Mouse (Mus musculus) adrenal gland (tissue): Measurements from ENCODE around the gene Ube2v1.

Experiments
- intact Hi-C: fragments of 180-260 bp; cut with DNase I; formaldehyde crosslinking; loops from one replicate; pipeline ENCODE4 v1.15.1; 2025
- microRNA-seq, 2 experiments: library from miRNA; unstranded; fragments of <30 nt; microRNA quantifications; one replicate each; pipeline ENCODE4; 2019

Gene Ube2v1

GRCm38 (mm10) chr2:167564551-167565311, 67.2 kb downstream of the Ube2v1 start:
- intact Hi-C loops: no loop called here

- intact Hi-C loops: no loop called here
Measured at GRCm38 (mm10) chr2:167563703-167564102, 68.2 kb downstream of the Ube2v1 start.

GRCm38 (mm10) chr2:167563035-167563434, 68.9 kb downstream of the Ube2v1 start:
- intact Hi-C loops: no loop called here

GRCm38 (mm10) chr2:167562101-167562500, 69.8 kb downstream of the Ube2v1 start:
- intact Hi-C loops: no loop called here

GRCm38 (mm10) chr2:167559413-167559812, 72.5 kb downstream of the Ube2v1 start:
- intact Hi-C loops: no loop called here

Small RNA genes within 50 kb of the gene (microRNA-seq; reads per million reads assigned to microRNA genes)
- gene Gm22355: 0 reads per million in 2 experiments
